Mouse (Mus musculus) midbrain, postnatal 0 days (tissue): ENCODE measurements around the gene Colgalt1. TPM values are rescaled to one million over a fixed set of nuclear protein-coding genes. Genes with fewer than 3 reads are reported as not detected.
A peak's percentile ranks its signal among the peaks of the same experiment; 100 is the strongest.

Experiments
- ATAC-seq: fragments of 200-750 bp; cut with Nextera tagmentation; 2 replicates; pipeline ENCODE4 v1.8.0; 2017; ENCODE audit warnings: moderate number of reproducible peaks, mild to moderate bottlenecking, moderate TSS enrichment, moderate library complexity; ENCODE audit not compliant: low FRiP score
- DNase-seq: peaks from one replicate; pipeline ENCODE4 v3.0.0-alpha.2; 2015; ENCODE audit warnings: low spot score
- H3K27ac ChIP-seq: fragments of 300-500 bp; sonication (generic); 2 replicates; pipeline ENCODE4 v1.5.1; 2014; ENCODE audit warnings: low read depth, mild to moderate bottlenecking, low read length, mixed read lengths
- H3K27me3 ChIP-seq: fragments of 300-500 bp; sonication (generic); 2 replicates; pipeline ENCODE4 v1.6.1; 2014; ENCODE audit warnings: low read length, control low read depth, mixed read lengths; ENCODE audit not compliant: insufficient read depth
- H3K36me3 ChIP-seq: fragments of 300-500 bp; sonication (generic); 2 replicates; pipeline ENCODE4 v1.6.1; 2014; ENCODE audit warnings: low read length, control low read depth, mixed read lengths; ENCODE audit not compliant: insufficient read depth
- H3K4me1 ChIP-seq: fragments of 300-500 bp; sonication (generic); 2 replicates; pipeline ENCODE4 v1.6.1; 2014; ENCODE audit warnings: mild to moderate bottlenecking, control low read depth, antibody characterized with exemption, low read length, mixed read lengths; ENCODE audit not compliant: insufficient read depth
- H3K4me2 ChIP-seq: fragments of 300-500 bp; sonication (generic); 2 replicates; pipeline ENCODE4 v1.6.1; 2014; ENCODE audit warnings: low read depth, mild to moderate bottlenecking, low read length, mixed read lengths; ENCODE audit not compliant: poor library complexity, severe bottlenecking
- H3K4me3 ChIP-seq: fragments of 300-500 bp; sonication (generic); 2 replicates; pipeline ENCODE4 v1.5.1; 2014; ENCODE audit warnings: low read depth, mild to moderate bottlenecking, low read length, moderate library complexity
- H3K9ac ChIP-seq: fragments of 300-500 bp; sonication (generic); replicated peaks from 2 replicates; pipeline ENCODE4 v1.6.1; 2014; ENCODE audit warnings: mild to moderate bottlenecking, low read length, moderate library complexity, mixed read lengths; ENCODE audit not compliant: poor library complexity, severe bottlenecking
- H3K9me3 ChIP-seq: fragments of 300-500 bp; sonication (generic); 2 replicates; pipeline ENCODE4 v1.6.1; 2016; ENCODE audit warnings: low read length, control low read depth
- CTCF ChIP-seq: IDR thresholded peaks from 2 replicates; pipeline ENCODE4 v1.5.1; 2016; ENCODE audit warnings: antibody characterized with exemption, mild to moderate bottlenecking
- WGBS: fragments of 180-500 bp; shearing (Covaris S2); extraction: QIAGEN DNeasy Blood & Tissue Kit; methylation state at CpG from one replicate; pipeline ENCODE4 v1.1.7; 2014; 5-methylcytosine and 5-hydroxymethylcytosine counted together
- polyA plus RNA-seq: library from polyadenylated mRNA; unstranded; fragments of >200 nt; fragmentation: Nextera tagmentation; extraction: Ambion mirVana; gene quantifications from 2 replicates; pipeline ENCODE4 v1.2.1, GENCODE M21; 2015
- total RNA-seq: library from RNA; depleted of rRNA; stranded (reverse); fragments of >200 nt; gene quantifications from 2 replicates; pipeline ENCODE4 v1.2.3, GENCODE M21; 2014

Colgalt1 gene
- total and polyA plus RNA-seq, 2 experiments from 2014 or later = 62.8 to 106 TPM

DNA sequence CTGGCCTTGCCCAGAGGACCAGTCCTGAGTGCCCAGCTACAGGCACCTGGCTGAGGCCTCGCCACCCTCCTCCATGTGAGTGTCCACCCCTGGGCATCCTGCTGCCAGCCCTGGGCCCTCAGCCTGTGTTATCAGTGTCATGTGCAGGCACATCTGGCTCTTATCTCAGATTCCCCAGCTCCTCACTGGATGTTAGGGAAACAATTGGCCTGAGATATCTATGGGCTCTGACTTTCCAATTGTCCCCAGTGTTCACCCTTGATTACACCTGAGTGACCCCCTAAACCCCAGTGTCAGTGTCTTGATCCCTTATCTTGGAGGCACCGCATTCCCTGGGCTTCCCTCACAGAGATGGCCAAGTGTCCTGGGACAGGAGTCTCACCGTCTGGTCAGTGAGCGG, 28.5 kb downstream of the Colgalt1 start:
- Histone ChIP-seq H3K36me3 (peaks cover 58% of the 10 kb centered on the region), H3K9me3 (no peaks in the 10 kb centered on the region), H3K9ac (no peak overlapping the region), H3K4me2 (no peak overlapping the region), H3K4me3 (no peak overlapping the region), H3K27ac (no peak overlapping the region), H3K27me3 (no peaks in the 10 kb centered on the region), H3K4me1 (no peaks in the 10 kb centered on the region)
- ATAC-seq = no peak
- no peak for TF ChIP-seq CTCF
- DNase-seq = no peak
- WGBS = 74% methylated on average over 4 of the region's 4 CpGs

DNA sequence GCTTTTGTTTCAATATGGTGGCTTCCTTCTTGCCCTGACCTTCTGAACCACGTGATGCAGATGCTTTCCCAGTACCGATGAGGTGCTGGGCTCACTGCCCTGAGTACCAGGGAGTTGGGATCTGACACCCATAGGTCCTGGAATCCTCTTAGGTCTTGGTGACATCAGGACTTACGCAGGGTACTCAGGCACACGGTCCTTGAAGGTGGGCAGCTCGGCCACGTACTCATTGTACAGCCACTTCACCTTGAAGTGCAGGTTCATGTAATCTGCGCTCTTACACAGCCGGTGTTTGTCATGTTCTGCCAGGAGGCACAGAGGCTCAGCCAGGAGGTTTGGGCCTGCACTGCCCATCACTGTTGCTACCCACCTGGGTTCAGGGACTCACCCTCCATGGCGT, 34.7 kb downstream of the Colgalt1 start:
- Histone ChIP-seq H3K4me1 (no peaks in the 10 kb centered on the region), H3K9me3 (no peaks in the 10 kb centered on the region), H3K36me3 (peaks cover 69% of the 10 kb centered on the region), H3K27ac (no peak overlapping the region), H3K9ac (no peak overlapping the region), H3K4me3 (no peak overlapping the region), H3K27me3 (no peaks in the 10 kb centered on the region), H3K4me2 (no peak overlapping the region)
- no peak for DNase-seq
- ATAC-seq = no peak
- 83% methylated on average over 9 of the region's 9 CpGs for WGBS
- no peak for TF ChIP-seq CTCF

DNA sequence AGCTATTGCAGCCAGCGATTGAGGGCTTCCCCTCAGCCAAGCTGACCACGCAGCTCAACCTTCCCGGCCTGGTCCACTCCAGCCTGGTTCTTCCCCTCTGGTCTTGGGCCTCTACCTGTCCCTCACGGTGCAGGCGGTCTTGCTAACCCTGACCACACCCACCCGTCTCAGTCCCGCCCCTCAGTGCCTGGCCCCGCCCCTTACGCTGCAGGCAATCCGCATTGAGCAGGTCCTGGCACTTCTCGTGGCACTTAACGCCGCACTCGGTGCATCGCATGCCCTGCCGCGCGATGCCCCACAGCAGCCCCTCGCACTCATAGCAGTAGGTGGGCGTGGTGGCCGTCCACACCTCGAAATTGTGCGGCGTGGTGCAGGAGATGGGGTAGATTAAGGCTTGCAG, 43.8 kb downstream of the Colgalt1 start:
- Histone ChIP-seq H3K36me3 (peaks cover 61% of the 10 kb centered on the region), H3K4me2 (no peak overlapping the region), H3K27ac (no peak overlapping the region), H3K9ac (no peak overlapping the region), H3K4me3 (no peak overlapping the region), H3K9me3 (no peaks in the 10 kb centered on the region), H3K4me1 (no peaks in the 10 kb centered on the region), H3K27me3 (peaks cover 5% of the 10 kb centered on the region; the same call in 1 of the 2 replicates)
- WGBS = 7% methylated on average over 24 of the region's 24 CpGs
- DNase-seq = no peak
- ATAC-seq = peak; percentile 24; the same call in 1 of the 2 replicates
- no peak for TF ChIP-seq CTCF

DNA sequence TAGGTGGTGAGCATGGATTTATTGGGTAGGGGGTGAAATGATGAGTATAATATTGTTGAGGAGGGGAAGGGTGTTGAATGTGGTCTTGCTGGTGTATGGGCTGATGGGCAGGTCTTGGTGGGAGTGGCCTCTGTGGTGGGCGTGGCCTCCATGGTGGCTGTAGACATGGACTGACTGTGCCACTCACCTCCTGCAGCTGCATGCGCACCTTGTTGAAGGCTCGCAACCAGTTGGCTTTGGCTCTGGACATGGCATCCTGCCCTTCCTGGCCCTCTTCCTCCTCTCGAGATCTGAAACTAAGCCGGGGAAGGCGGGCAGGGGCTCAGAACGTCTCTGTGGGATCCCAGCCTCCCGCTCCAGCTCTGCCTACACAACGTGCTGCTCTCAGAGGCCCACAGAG, 47.0 kb downstream of the Colgalt1 start:
- Histone ChIP-seq H3K36me3 (peaks cover 53% of the 10 kb centered on the region), H3K27me3 (peaks cover 5% of the 10 kb centered on the region; the same call in 1 of the 2 replicates), H3K4me3 (no peak overlapping the region), H3K9me3 (no peaks in the 10 kb centered on the region), H3K4me2 (no peak overlapping the region), H3K27ac (no peak overlapping the region), H3K4me1 (no peaks in the 10 kb centered on the region), H3K9ac (0 out of 2 replicates have a peak overlapping the region, but pooled peaks have one; percentile 2)
- DNase-seq = no peak
- 34% methylated on average over 8 of the region's 9 CpGs for WGBS
- no peak for TF ChIP-seq CTCF
- no peak for ATAC-seq

DNA sequence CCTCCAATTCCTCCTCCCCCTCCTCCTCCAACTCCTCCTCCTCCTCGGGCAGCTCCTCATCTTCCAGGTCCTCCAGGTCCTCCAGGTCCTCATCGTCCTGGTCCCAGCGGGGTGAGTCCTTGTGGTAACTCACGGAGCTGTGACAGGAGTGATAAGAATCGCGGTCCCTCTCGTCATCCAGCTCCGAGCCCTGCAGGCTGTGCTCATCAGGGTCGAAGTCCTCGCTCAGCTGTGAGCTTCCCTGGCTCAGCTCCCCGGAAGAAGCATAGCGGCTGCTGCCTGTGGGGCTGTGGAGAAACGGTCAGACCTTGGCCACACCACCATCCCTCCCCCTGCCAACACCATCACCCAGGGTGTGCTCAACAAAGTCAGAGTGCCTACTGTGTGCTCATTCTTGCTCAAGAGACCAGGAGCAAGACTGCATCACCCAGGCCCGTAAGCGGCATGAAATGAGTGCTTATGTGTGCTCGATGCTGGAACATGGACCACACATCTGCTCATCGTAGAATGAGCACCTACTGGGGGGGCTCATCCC, 47.8 kb downstream of the Colgalt1 start:
- H3K36me3 ChIP-seq = peaks cover 50% of the 10 kb centered on the region
- ATAC-seq = no peak
- H3K9me3 ChIP-seq = no peaks in the 10 kb centered on the region
- no peak for DNase-seq
- H3K4me3 ChIP-seq = no peak overlapping the region
- TF ChIP-seq CTCF = no peak
- no peak overlapping the region for H3K27ac ChIP-seq
- H3K27me3 ChIP-seq = peaks cover 5% of the 10 kb centered on the region; the same call in 1 of the 2 replicates
- no peak overlapping the region for H3K4me2 ChIP-seq
- 38% methylated on average over 17 of the region's 17 CpGs for WGBS
- H3K4me1 ChIP-seq = no peaks in the 10 kb centered on the region
- no peak overlapping the region for H3K9ac ChIP-seq

DNA sequence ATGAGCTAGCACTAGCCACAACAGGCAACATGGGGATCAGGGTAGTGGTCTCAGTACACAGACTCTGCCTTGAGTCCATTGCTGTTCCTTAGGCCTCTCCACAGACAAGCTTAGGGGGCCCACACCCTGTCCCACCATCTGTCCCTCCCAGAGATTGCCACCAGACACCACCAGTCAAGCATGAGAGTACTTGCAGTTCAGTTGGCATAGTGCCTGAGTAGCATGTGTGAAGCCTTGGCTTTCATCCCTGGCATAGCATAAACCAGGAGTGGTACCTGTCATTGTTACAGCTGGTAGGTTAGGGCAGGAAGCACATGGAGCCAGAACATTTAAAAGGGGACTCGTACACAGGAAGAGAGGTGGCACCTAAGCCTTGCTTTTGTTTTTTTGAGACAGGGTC, 49.0 kb downstream of the Colgalt1 start:
- Histone ChIP-seq H3K4me2 (no peak overlapping the region), H3K4me3 (no peak overlapping the region), H3K27me3 (peaks cover 2% of the 10 kb centered on the region; the same call in 1 of the 2 replicates), H3K36me3 (peaks cover 57% of the 10 kb centered on the region), H3K9me3 (no peaks in the 10 kb centered on the region), H3K9ac (no peak overlapping the region), H3K4me1 (no peaks in the 10 kb centered on the region), H3K27ac (no peak overlapping the region)
- TF ChIP-seq CTCF = no peak
- 66% methylated on average over 1 of the region's 1 CpGs for WGBS
- ATAC-seq (no peak; the same call in 1 of the 2 replicates), DNase-seq (peak; percentile 83)
